Mouse (Mus musculus): ENCODE data around the gene Krtap28-10. TPM values are rescaled to one million over a fixed set of nuclear protein-coding genes. Genes with fewer than 3 reads are reported as not detected.
"Not testable (repeated sequence)": the region's sequence is repeated elsewhere in the genome, so short reads cannot be mapped to it uniquely, and the experiment has no call there.

Krtap28-10 gene
- total RNA-seq, 2 experiments from 2014 or later, result not detected

DNA sequence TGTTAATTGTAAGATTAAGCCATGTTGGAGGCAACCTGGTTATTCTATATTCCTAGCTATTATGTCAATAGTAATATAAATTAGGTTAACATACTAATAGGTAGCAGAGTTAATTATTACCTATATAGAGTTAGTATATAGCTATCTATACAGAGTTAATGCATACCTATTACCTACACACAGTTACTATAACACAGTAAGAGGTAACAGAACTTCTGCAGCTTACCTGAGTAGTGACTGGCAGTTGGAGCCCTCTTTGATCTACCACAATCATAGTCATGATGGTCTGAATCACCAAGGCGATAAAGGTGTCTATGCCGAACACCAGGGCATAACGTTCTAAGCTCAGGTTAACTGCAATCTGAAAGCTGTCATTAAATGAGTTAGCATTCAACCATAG lies 27.8 kb downstream of the Krtap28-10 start:
- no peak for DNase-seq (ENCODE audit: low spot score in 2 of 2)

DNA sequence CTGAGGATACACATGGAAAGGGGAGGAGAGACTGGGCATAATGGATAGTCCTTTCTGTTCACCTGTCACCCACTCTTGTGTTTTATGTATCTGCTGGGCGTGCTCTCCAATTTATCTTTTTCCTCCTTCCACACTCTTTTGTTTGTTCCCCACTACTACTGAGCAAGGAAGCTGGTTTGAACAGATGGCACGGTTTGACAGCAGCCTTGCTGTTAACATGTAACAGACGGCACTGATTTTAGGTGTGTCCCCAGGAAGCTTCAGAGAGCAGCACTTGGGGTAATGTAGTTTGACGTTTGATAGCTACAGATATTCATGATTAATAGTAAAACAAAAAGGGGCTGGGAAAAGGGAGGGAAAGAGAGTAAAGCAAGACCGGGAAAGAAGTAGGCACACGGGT lies 34.8 kb downstream of the Krtap28-10 start:
- no peak for DNase-seq (ENCODE audit: low spot score in 2 of 2)

DNA sequence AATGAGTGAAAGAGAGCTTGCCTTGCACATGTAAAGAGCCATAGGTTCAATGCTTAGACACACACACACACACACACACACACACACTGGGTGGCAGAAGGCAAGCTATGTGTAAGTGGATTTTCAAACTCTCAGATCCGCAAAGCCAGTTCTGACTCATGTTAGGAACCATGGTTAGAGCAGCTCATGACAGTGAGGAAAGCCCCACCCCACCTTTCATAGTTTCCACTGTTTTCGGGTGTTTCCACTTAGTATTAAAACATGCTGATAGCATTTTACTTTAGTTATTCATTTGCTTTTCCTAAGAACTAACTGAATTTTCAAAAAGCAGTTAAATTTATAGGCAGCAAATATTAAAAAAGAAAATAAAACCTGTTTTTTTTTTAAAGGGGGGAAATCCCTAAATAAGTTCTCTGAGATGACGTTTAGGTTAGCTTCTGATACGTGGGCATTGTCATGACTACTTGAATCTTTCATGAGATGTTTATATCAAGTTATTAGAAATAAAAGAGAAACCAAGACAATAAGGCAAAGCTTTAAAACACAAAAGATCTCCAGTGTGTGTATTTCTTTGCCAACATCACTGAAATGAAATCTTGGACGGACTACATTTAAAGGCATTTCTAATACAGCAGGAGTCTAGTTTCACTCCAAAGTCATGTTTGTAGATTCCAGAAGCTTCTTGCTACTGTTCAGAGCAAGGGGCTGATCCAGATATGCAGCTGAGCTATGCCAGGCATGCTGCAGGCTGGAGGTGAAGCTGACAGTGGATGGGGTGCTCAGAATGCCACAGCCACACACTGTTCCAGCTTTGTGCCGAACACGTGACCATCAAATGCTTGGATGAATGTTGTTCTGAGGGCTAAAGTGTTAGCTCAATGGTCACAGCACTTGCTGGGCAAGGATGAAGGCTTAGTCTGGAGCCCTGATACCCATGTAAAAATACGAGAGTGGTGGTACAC lies 35.8 kb downstream of the Krtap28-10 start:
- no peak for DNase-seq (ENCODE audit: low spot score in 2 of 2)

DNA sequence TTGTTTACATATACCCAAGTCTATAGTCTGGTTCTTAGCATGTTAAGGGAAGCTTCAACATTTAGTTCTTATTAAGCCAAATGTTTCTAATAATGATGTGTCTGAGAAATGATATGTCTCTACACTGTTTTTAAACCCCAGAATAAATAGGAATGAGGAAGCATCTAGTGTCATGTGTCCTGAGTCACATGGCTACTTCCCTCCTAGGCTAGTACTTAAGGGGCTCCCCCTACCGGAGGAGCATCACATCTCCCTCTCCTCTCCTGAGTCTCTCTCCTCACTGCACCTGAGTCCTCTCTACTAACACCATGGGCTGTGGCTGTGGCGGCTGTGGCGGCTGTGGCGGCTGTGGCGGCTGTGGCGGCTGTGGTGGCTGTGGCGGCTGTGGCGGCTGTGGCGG lies 42.0 kb downstream of the Krtap28-10 start, which contains the start of gene Gm47959:
Gene Gm47959, plus strand, starts transcription at position 243 of the 400 bp plus-strand sequence.
- not testable (repeated sequence) for DNase-seq (ENCODE audit: low spot score in 2 of 2)

DNA sequence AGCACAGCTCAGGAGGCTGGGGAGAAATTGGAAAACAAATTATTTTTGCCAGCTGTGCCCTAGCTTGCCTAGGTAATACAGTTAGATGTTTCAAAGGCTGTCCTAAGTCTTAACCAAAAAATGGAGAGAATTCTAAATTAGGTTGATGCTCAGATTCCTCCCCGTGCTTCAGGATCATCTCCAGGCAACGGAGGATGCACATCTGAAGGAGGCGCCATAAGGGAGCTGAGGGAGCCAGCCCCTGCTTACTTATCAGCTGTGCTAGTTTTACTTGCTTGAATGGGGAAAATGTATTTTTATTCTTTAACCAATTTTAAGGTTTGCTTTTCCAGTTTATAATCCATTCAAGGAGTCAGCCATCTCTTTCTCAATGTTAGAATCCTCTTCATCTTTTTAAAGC lies 48.3 kb downstream of the Krtap28-10 start:
- no peak for DNase-seq (ENCODE audit: low spot score in 2 of 2)

DNA sequence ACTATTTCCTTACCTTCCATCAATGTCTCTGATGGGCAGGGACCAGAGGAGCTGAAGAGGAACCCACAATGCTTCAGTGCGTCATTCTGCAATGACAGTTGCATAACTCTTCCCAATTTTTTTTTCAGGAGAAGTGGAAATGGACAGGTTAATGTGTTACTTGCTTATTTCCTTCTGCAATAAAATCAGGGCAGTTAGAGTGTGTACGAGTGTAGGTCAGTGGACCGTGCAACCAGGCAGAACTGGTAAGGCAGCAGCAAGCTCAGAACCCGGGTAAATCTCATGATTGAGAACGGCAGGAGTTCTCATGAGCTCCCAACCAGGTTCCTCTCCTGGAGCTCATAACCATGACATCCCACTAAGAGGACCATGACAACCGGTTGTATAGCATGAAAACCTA lies 50.2 kb downstream of the Krtap28-10 start:
- no peak for DNase-seq (ENCODE audit: low spot score in 2 of 2)

DNA sequence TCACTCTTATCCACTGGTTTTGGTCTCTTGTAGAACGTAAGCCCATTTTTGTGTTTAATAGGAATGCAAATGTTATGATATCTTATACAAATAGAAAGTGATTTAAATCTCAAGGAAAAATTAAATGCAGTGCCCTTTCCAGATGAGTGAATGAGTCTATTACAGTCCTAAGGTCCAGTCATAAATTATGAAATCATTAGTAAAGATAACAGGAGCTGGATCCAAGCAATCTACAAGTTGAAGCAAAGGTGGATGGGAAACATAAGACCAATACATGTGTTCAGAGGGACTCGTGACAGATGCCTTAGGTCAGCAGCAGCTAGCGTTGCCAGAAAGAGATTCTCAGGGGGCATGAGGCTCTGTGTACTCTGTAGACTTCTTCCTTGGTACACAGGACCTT lies 50.7 kb downstream of the Krtap28-10 start:
- no peak for DNase-seq (ENCODE audit: low spot score in 2 of 2)

Other genes starting within 250 kb of the Krtap28-10 start
- 10 to 100 TPM; 37.1 to 41.4 TPM for gene Agfg1, start 203.0 kb downstream of the Krtap28-10 start, total RNA-seq (2021)
- not detected for gene A030005L19Rik, start 129.2 kb downstream of the Krtap28-10 start, total RNA-seq (2021)
- gene A030014E15Rik, start 117.6 kb downstream of the Krtap28-10 start, total RNA-seq (2021), result not detected
- not detected for gene Gm6217, start 111.1 kb downstream of the Krtap28-10 start, total RNA-seq (2021)
- gene A030003K21Rik, start 99.1 kb downstream of the Krtap28-10 start, total RNA-seq (2021), result not detected
- not detected for gene Gm7544, start 86.5 kb downstream of the Krtap28-10 start, total RNA-seq (2021)
- not detected for gene Gm47955, start 82.2 kb downstream of the Krtap28-10 start, total RNA-seq (2021)
- gene Gm47959, start 41.9 kb downstream of the Krtap28-10 start, total RNA-seq (2021), result not detected
- under 1 TPM; 0.25 to 0.26 TPM for gene Slc19a3, start 4.0 kb downstream of the Krtap28-10 start, total RNA-seq (2021)
- gene Gm47969, start 2.5 kb upstream of the Krtap28-10 start, total RNA-seq (2021), result not detected
- gene A030005K14Rik, start 16.9 kb upstream of the Krtap28-10 start, total RNA-seq (2021), result not detected
- gene Krtap28-13, start 18.4 kb upstream of the Krtap28-10 start, total RNA-seq (2021), result not detected
- gene Ccl20, start 74.3 kb upstream of the Krtap28-10 start, total RNA-seq (2021), result not detected
- gene Daw1, start 117.3 kb upstream of the Krtap28-10 start, total RNA-seq (2021), result not detected

Measured in gastrocnemius, postnatal 4 days (tissue).